Mouse (Mus musculus) kidney, embryonic 15.5 days (tissue): ENCODE data around the gene Rimklb. TPM values are rescaled to one million over a fixed set of nuclear protein-coding genes. Genes with fewer than 3 reads are reported as not detected.
"Not testable (repeated sequence)": the region's sequence is repeated elsewhere in the genome, so short reads cannot be mapped to it uniquely, and the experiment has no call there.

Experiments
- ATAC-seq: fragments of 200-750 bp; cut with Nextera tagmentation; replicated peaks from 2 replicates; pipeline ENCODE4 v1.8.0; 2017; ENCODE audit warnings: moderate TSS enrichment; ENCODE audit not compliant: low FRiP score
- H3K27ac ChIP-seq: fragments of 300-500 bp; sonication (generic); 2 replicates; pipeline ENCODE4 v1.5.1; 2015; ENCODE audit warnings: mild to moderate bottlenecking, inconsistent platforms
- H3K27me3 ChIP-seq: fragments of 300-500 bp; sonication (generic); 2 replicates; pipeline ENCODE4 v1.6.1; 2015; ENCODE audit warnings: inconsistent platforms
- H3K36me3 ChIP-seq: fragments of 300-500 bp; sonication (generic); 2 replicates; pipeline ENCODE4 v1.6.1; 2015; ENCODE audit warnings: inconsistent platforms
- H3K4me1 ChIP-seq: fragments of 300-500 bp; sonication (generic); 2 replicates; pipeline ENCODE4 v1.6.1; 2015; ENCODE audit warnings: inconsistent platforms
- H3K4me2 ChIP-seq: fragments of 300-500 bp; sonication (generic); 2 replicates; pipeline ENCODE4 v1.6.1; 2015; ENCODE audit warnings: moderate library complexity, mild to moderate bottlenecking, inconsistent platforms
- H3K4me3 ChIP-seq: fragments of 300-500 bp; sonication (generic); replicated peaks from 2 replicates; pipeline ENCODE4 v1.5.1; 2015; ENCODE audit warnings: mild to moderate bottlenecking, inconsistent platforms
- H3K9ac ChIP-seq: fragments of 300-500 bp; sonication (generic); 2 replicates; pipeline ENCODE4 v1.6.1; 2015; ENCODE audit warnings: mild to moderate bottlenecking, inconsistent platforms
- H3K9me3 ChIP-seq: fragments of 300-500 bp; sonication (generic); replicated peaks from 2 replicates; pipeline ENCODE4 v1.6.1; 2016; ENCODE audit warnings: inconsistent platforms
- WGBS: fragments of 180-500 bp; shearing (Covaris S2); methylation state at CpG from one replicate; pipeline ENCODE4 v1.1.7; 2015; ENCODE audit warnings: mixed read lengths; 5-methylcytosine and 5-hydroxymethylcytosine counted together
- polyA plus RNA-seq: library from polyadenylated mRNA; unstranded; fragments of >200 nt; fragmentation: Nextera tagmentation; extraction: Ambion mirVana; gene quantifications from 2 replicates; pipeline ENCODE4 v1.2.1, GENCODE M21; 2015

Rimklb gene
- polyA plus RNA-seq, 1 experiment from 2014 or later: 16.2 TPM

GRCm38 (mm10) chr6:122495082-122495881 lies 3.3 kb downstream of the Rimklb start:
- 11% methylated on average over 21 of the region's 21 CpGs for WGBS
- H3K4me1 ChIP-seq: peaks cover 42% of the 10 kb centered on the region
- no peaks in the 10 kb centered on the region for H3K9me3 ChIP-seq
- peak overlapping the region; percentile 16; the same call in 1 of the 2 replicates for H3K4me3 ChIP-seq
- no peaks in the 10 kb centered on the region for H3K36me3 ChIP-seq
- peak overlapping the region; percentile 88 for H3K27ac ChIP-seq
- peak; percentile 54 for ATAC-seq
- peak overlapping the region; percentile 33; the same call in 1 of the 2 replicates for H3K9ac ChIP-seq
- H3K4me2 ChIP-seq: peak overlapping the region; percentile 53
- H3K27me3 ChIP-seq: no peaks in the 10 kb centered on the region; the same call in 1 of the 2 replicates

- Histone ChIP-seq H3K9me3 (no peaks in the 10 kb centered on the region), H3K27me3 (peaks cover 3% of the 10 kb centered on the region; the same call in 1 of the 2 replicates), H3K4me3 (no peak overlapping the region), H3K36me3 (no peaks in the 10 kb centered on the region), H3K4me2 (no peak overlapping the region), H3K27ac (no peak overlapping the region), H3K9ac (no peak overlapping the region), H3K4me1 (peaks cover 42% of the 10 kb centered on the region)
- 56% methylated on average over 6 of the region's 6 CpGs for WGBS
- ATAC-seq: no peak
These were observed 4.6 kb downstream of the Rimklb start for GRCm38 (mm10) chr6:122493799-122494472.

DNA sequence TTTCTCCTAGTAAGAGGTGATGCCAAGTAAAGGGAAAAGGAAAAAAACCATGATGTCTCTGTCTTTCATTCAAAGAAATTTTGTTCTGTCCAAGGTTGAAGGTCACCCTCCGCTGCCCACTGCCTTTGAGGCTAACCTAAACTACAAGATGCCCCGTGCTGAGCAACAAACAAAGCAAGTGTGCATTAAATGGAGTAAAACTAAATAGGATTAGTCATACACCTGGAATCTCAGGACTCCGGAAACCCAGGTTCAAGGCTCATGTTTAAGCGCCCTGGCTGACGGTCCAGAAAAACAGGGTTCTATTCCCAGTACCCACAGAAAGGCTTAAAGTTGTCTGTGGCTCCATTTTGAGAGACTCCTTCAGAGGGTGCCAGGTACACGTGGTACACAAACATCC lies 6.1 kb downstream of the Rimklb start:
- peak overlapping the region; percentile 66 for H3K4me2 ChIP-seq
- H3K4me1 ChIP-seq: peaks cover 42% of the 10 kb centered on the region
- 38% methylated on average over 6 of the region's 6 CpGs for whole genome bisulfite sequencing
- H3K27ac ChIP-seq: no peak overlapping the region
- H3K36me3 ChIP-seq: no peaks in the 10 kb centered on the region
- ATAC-seq: no peak
- no peaks in the 10 kb centered on the region for H3K9me3 ChIP-seq
- H3K9ac ChIP-seq: no peak overlapping the region
- no peak overlapping the region for H3K4me3 ChIP-seq
- peaks cover 16% of the 10 kb centered on the region; the same call in 1 of the 2 replicates for H3K27me3 ChIP-seq

GRCm38 (mm10) chr6:122491557-122491956 lies 7.0 kb downstream of the Rimklb start:
- Histone ChIP-seq H3K4me1 (peaks cover 48% of the 10 kb centered on the region), H3K9me3 (no peaks in the 10 kb centered on the region), H3K27me3 (peaks cover 22% of the 10 kb centered on the region), H3K4me3 (peak overlapping the region; percentile 46), H3K36me3 (no peaks in the 10 kb centered on the region), H3K4me2 (peak overlapping the region; percentile 66), H3K9ac (peak overlapping the region; percentile 44), H3K27ac (peak overlapping the region; percentile 73)
- peak; percentile 91 for ATAC-seq
- WGBS: 0% methylated on average over 16 of the region's 16 CpGs

GRCm38 (mm10) chr6:122490929-122491512 lies 7.5 kb downstream of the Rimklb start:
- H3K9me3 ChIP-seq: no peaks in the 10 kb centered on the region
- no peaks in the 10 kb centered on the region for H3K36me3 ChIP-seq
- peaks cover 23% of the 10 kb centered on the region for H3K27me3 ChIP-seq
- WGBS: 36% methylated on average over 15 of the region's 15 CpGs
- H3K27ac ChIP-seq: peak overlapping the region; percentile 73
- H3K4me3 ChIP-seq: peak overlapping the region; percentile 46
- no peak for ATAC-seq
- H3K4me2 ChIP-seq: peak overlapping the region; percentile 66
- H3K9ac ChIP-seq: peak overlapping the region; percentile 32
- peaks cover 43% of the 10 kb centered on the region for H3K4me1 ChIP-seq

GRCm38 (mm10) chr6:122486297-122487117 lies 12.1 kb downstream of the Rimklb start:
- peak; percentile 86 for ATAC-seq
- Histone ChIP-seq H3K9me3 (no peaks in the 10 kb centered on the region), H3K4me2 (peak overlapping the region; percentile 84), H3K9ac (peak overlapping the region; percentile 63), H3K4me1 (peaks cover 22% of the 10 kb centered on the region), H3K27me3 (peaks cover 26% of the 10 kb centered on the region), H3K4me3 (peak overlapping the region; percentile 79), H3K27ac (peak overlapping the region; percentile 66), H3K36me3 (no peaks in the 10 kb centered on the region)
- under 1% methylated on average over 50 of the region's 111 CpGs for WGBS

GRCm38 (mm10) chr6:122485401-122486296 lies 12.9 kb downstream of the Rimklb start:
- Histone ChIP-seq H3K9me3 (no peaks in the 10 kb centered on the region), H3K9ac (peak overlapping the region; percentile 63), H3K4me2 (peak overlapping the region; percentile 84), H3K36me3 (no peaks in the 10 kb centered on the region), H3K27ac (peak overlapping the region; percentile 66), H3K4me1 (peaks cover 15% of the 10 kb centered on the region), H3K4me3 (peak overlapping the region; percentile 79), H3K27me3 (peaks cover 26% of the 10 kb centered on the region)
- ATAC-seq: peak; percentile 81
- WGBS: 4% methylated on average over 30 of the region's 91 CpGs

DNA sequence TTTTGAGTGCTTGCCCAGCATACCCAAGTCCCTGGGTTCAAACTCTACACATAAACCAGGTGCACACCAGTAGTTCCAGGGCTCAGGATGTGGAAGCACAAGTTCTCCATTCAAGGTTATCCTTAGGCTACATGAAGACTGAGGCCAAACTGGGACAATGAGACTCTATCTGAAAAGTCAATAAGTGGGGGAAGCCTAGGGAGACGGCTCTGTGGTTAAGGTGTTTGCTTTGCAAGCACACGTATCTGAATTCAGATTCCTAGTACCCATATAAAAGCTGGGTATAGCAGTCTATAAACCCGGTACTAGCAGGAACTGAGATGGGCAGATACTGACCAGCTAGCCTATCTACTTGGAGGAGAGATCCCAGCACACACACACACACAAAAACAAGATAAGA lies 20.5 kb downstream of the Rimklb start:
- Histone ChIP-seq H3K36me3 (no peaks in the 10 kb centered on the region), H3K9me3 (no peaks in the 10 kb centered on the region), H3K9ac (no peak overlapping the region), H3K4me2 (no peak overlapping the region), H3K4me3 (no peak overlapping the region), H3K4me1 (no peaks in the 10 kb centered on the region), H3K27ac (no peak overlapping the region), H3K27me3 (no peaks in the 10 kb centered on the region)
- no peak for ATAC-seq
- 80% methylated on average over 3 of the region's 3 CpGs for WGBS

GRCm38 (mm10) chr6:122471461-122471860 lies 27.1 kb downstream of the Rimklb start:
- not testable (repeated sequence) for H3K27me3 ChIP-seq, H3K4me3 ChIP-seq, H3K9ac ChIP-seq, H3K4me1 ChIP-seq, ATAC-seq, H3K27ac ChIP-seq, H3K4me2 ChIP-seq, H3K9me3 ChIP-seq
- H3K36me3 ChIP-seq: peaks cover 36% of the 10 kb centered on the region
- WGBS: 92% methylated on average over 3 of the region's 3 CpGs

- H3K4me3 ChIP-seq: no peak overlapping the region
- 97% methylated on average over 2 of the region's 2 CpGs for WGBS
- no peak overlapping the region for H3K9ac ChIP-seq
- H3K27me3 ChIP-seq: no peaks in the 10 kb centered on the region
- H3K4me1 ChIP-seq: no peaks in the 10 kb centered on the region
- no peak overlapping the region for H3K27ac ChIP-seq
- no peaks in the 10 kb centered on the region for H3K9me3 ChIP-seq
- peaks cover 36% of the 10 kb centered on the region for H3K36me3 ChIP-seq
- ATAC-seq: no peak
- no peak overlapping the region for H3K4me2 ChIP-seq
These were observed 28.3 kb downstream of the Rimklb start for GRCm38 (mm10) chr6:122470240-122470639.
